Comparison of ENCODE assay signal across 1 mouse cellular context in genomic region chr3:53620355-53620754, GRCm38 (mm10).
TF ChIP-seq lines count a peak whose summit lies in the region.

No protein-coding gene starts in this region.

TF ChIP-seq in CH12.LX, 34 proteins besides CTCF, POLR2A, EP300 and RAD21:
- TF ChIP-seq SIN3A (IDR thresholded peaks at IDR 0.05; ENCODE audit: low read length), result no peak
- TF ChIP-seq JUND (conservative IDR thresholded peaks at IDR 0.05; ENCODE audit: low read depth, low read length), result no peak
- TF ChIP-seq POLR2AphosphoS2 (IDR thresholded peaks at IDR 0.05; ENCODE audit: low read depth, low read length), result no peak
- TF ChIP-seq USF2 (conservative IDR thresholded peaks at IDR 0.05; ENCODE audit: low read depth, low read length), result no peak
- no peak for TF ChIP-seq GABPA (IDR thresholded peaks at IDR 0.05; ENCODE audit: insufficient replicate concordance, low read depth, low read length)
- no peak for TF ChIP-seq E2F4 (IDR thresholded peaks at IDR 0.05; ENCODE audit: insufficient replicate concordance, low read depth, low read length)
- TF ChIP-seq MXI1 (IDR thresholded peaks at IDR 0.05; ENCODE audit: low read depth, low read length), result no peak
- no peak for TF ChIP-seq IRF4 (IDR thresholded peaks at IDR 0.05; ENCODE audit: low read depth, low read length)
- TF ChIP-seq NELFE (IDR thresholded peaks at IDR 0.05; ENCODE audit: low read depth, low read length), result no peak
- no peak for TF ChIP-seq PAX5 (IDR thresholded peaks at IDR 0.05; ENCODE audit: low read length)
- no peak for TF ChIP-seq MAFK (IDR thresholded peaks at IDR 0.05; ENCODE audit: insufficient replicate concordance, low read length)
- no peak for TF ChIP-seq ELF1 (IDR thresholded peaks at IDR 0.05; ENCODE audit: low read depth, low read length)
- TF ChIP-seq TBP (conservative IDR thresholded peaks at IDR 0.05; ENCODE audit: low read depth, low read length), result no peak
- no peak for TF ChIP-seq ZC3H11A (IDR thresholded peaks at IDR 0.05; ENCODE audit: low read depth, low read length)
- TF ChIP-seq MEF2A (IDR thresholded peaks at IDR 0.05; ENCODE audit: borderline replicate concordance, low read depth, low read length), result no peak
- TF ChIP-seq SMC3 (IDR thresholded peaks at IDR 0.05; ENCODE audit: low read depth, low read length), result no peak
